Mouse (Mus musculus) cerebellum, adult 9-10 months (tissue): ENCODE results near the gene Cep170b.

Source experiments
- DNase-seq: peaks from one replicate; pipeline ENCODE4 v3.0.0; 2022

Cep170b gene

GRCm38 (mm10) chr12:112766586-112766985, 46.3 kb downstream of the Cep170b start:
- DNase-seq: no peak

- no peak for DNase-seq
Measured at GRCm38 (mm10) chr12:112767036-112767890, 47.0 kb downstream of the Cep170b start.

GRCm38 (mm10) chr12:112768166-112768565, 47.9 kb downstream of the Cep170b start:
- no peak for DNase-seq

GRCm38 (mm10) chr12:112769031-112769430, 48.8 kb downstream of the Cep170b start:
- DNase-seq: no peak

GRCm38 (mm10) chr12:112769751-112770150, 49.5 kb downstream of the Cep170b start:
- no peak for DNase-seq

DNA sequence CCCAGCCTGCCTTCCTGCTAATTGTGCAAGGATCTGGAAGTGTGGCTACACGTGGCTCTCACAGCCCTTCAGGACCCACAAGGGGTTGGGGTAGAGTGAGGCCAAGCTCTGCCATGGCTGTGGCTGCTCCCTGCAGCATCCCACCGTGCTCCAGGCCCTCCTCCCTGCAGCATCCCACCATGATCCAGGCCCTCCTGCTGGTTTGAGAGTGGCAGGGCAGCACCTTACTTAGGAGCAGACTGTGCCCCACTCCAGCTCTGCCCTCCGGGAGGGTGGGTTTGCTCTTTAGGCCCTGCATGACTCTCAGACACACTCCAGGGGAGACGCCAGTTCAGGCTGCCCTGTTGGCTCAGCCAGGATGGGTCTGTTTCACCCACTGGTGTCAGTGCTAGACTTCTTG, 50.1 kb downstream of the Cep170b start:
- DNase-seq: no peak

GRCm38 (mm10) chr12:112772306-112772705, 52.1 kb downstream of the Cep170b start:
- no peak for DNase-seq

DNA sequence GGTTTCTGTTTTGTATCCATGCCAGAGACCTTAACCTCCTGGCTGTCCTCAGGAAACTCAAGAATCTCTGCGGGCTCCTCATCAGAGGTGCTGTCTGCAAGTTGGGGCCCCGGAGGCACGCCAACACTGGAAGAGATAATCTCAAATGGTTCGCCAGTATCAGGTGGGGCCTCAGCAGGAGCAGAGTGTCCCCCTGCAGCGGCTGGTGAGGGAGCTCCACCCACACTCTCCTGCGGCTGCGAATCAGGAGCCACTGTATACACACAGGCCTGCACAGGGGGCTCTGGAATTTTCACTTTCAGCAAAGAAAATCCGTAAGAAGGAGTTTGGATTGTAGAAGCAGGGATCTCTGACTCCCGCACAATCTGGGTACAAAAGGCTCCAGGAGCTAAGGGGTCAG, 53.1 kb downstream of the Cep170b start:
- DNase-seq: no peak

- no peak for DNase-seq
Measured at GRCm38 (mm10) chr12:112774026-112774425, 53.8 kb downstream of the Cep170b start.

DNA sequence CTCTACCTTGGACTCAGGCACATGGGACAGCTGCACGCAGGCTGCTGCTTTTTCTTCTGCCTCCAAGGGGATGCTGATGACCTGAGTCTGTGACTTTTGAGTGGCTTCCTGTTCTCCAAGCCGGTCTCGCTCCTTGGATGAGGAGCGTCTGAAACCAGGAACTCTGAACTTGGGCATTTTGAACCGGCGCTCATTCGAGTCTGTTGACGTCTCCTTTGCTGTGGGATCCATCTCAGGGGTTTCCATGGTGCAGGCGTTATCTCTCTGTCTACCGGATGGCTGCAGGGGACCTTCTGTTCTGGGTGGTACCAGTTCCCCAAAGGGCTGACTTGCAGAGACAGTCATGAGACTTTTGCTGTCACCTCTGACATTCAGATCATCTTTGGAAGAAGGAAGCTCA, 54.2 kb downstream of the Cep170b start:
- DNase-seq: no peak

DNA sequence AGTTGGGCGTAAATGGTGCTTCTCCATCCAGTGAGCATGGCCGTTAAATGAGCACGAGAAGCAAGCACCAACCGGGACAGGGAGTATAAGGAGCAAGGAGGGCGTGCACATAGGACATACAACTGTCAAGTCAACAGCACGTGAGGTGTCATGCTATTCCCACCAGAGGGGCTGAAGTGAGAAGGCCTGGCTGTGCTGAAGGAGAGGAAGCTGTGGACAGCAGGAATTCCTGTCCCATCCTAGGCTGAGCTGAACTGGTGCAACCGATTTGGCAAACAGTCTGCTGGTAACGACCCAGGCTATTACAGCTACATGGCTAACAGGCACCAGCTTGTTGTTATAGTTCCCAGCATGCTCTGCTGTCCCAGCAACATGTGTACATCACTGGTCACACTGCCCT, 70.8 kb downstream of the Cep170b start:
- DNase-seq: no peak

DNA sequence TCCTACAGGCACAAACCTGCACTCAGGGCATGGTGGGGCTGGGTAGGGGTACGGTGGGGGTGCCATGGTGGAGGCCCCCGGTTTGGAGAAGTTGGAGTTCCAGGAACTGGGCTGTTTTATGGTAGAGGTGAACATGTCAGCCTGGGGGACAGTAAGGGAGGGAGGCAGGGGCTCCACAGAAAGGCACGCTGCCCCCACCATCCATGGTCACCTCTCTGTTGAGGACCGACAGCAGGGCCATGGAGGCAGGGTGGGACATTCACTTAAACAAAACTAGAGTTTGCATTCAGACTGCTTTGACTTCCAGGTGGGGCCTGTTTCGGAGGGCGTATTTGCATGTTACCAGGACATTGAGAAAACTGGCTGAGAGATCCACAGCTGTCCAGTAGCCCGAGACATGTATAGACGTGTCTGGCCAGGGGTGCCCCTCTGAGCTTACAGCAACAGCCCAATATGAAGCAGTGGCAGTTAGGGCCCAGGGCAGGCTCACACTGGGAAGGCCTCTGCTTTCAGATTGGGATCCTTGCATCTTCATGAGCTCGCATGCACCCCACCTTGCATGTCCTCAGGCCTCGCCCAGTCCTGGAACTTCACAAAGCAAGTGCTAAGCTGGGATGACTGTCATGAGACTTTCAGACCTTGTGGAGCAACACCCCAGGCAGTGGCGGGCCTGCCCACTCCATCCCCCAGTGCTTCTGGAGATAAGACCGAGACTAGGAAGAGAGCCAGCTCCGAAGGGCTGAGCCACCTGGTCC, 73.5 kb downstream of the Cep170b start:
- no peak for DNase-seq

DNA sequence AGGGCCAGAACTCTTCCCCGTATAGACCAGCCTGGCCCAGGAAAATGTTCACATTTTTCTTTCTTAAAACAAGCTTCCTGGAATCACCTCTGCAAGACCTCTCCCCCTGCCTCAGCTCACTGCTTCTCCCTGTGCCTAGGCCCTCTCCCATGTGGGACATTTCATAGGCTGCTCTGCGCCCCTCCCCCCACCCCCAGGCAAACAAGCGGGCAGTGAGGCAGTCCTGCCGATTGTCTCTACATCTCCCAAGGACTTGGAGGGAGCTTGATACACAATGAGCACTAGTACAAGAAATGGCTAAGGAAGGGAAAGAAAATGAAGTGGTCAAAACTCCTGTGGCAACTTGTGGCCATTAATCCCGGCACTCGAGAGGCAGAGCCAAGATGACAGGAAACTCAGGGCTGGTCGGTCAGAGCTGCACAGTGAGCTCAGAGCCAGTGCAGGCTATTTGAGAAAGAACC, 74.1 kb downstream of the Cep170b start:
- no peak for DNase-seq

GRCm38 (mm10) chr12:112794998-112795397, 74.7 kb downstream of the Cep170b start:
- DNase-seq: no peak

GRCm38 (mm10) chr12:112795466-112796104, 75.3 kb downstream of the Cep170b start:
- DNase-seq: no peak
